Mouse (Mus musculus) midbrain, postnatal 0 days (tissue): ENCODE measurements around the gene Mfsd4b2. TPM values are rescaled to one million over a fixed set of nuclear protein-coding genes. Genes with fewer than 3 reads are reported as not detected.
"Not testable (repeated sequence)": the region's sequence is repeated elsewhere in the genome, so short reads cannot be mapped to it uniquely, and the experiment has no call there.

Source experiments
- ATAC-seq: fragments of 200-750 bp; cut with Nextera tagmentation; 2 replicates; pipeline ENCODE4 v1.8.0; 2017; ENCODE audit warnings: moderate number of reproducible peaks, mild to moderate bottlenecking, moderate TSS enrichment, moderate library complexity; ENCODE audit not compliant: low FRiP score
- DNase-seq: peaks from one replicate; pipeline ENCODE4 v3.0.0-alpha.2; 2015; ENCODE audit warnings: low spot score
- H3K27ac ChIP-seq: fragments of 300-500 bp; sonication (generic); 2 replicates; pipeline ENCODE4 v1.5.1; 2014; ENCODE audit warnings: low read depth, mild to moderate bottlenecking, low read length, mixed read lengths
- H3K27me3 ChIP-seq: fragments of 300-500 bp; sonication (generic); 2 replicates; pipeline ENCODE4 v1.6.1; 2014; ENCODE audit warnings: low read length, control low read depth, mixed read lengths; ENCODE audit not compliant: insufficient read depth
- H3K36me3 ChIP-seq: fragments of 300-500 bp; sonication (generic); 2 replicates; pipeline ENCODE4 v1.6.1; 2014; ENCODE audit warnings: low read length, control low read depth, mixed read lengths; ENCODE audit not compliant: insufficient read depth
- H3K4me1 ChIP-seq: fragments of 300-500 bp; sonication (generic); 2 replicates; pipeline ENCODE4 v1.6.1; 2014; ENCODE audit warnings: mild to moderate bottlenecking, control low read depth, antibody characterized with exemption, low read length, mixed read lengths; ENCODE audit not compliant: insufficient read depth
- H3K4me2 ChIP-seq: fragments of 300-500 bp; sonication (generic); 2 replicates; pipeline ENCODE4 v1.6.1; 2014; ENCODE audit warnings: low read depth, mild to moderate bottlenecking, low read length, mixed read lengths; ENCODE audit not compliant: poor library complexity, severe bottlenecking
- H3K4me3 ChIP-seq: fragments of 300-500 bp; sonication (generic); 2 replicates; pipeline ENCODE4 v1.5.1; 2014; ENCODE audit warnings: low read depth, mild to moderate bottlenecking, low read length, moderate library complexity
- H3K9ac ChIP-seq: fragments of 300-500 bp; sonication (generic); replicated peaks from 2 replicates; pipeline ENCODE4 v1.6.1; 2014; ENCODE audit warnings: mild to moderate bottlenecking, low read length, moderate library complexity, mixed read lengths; ENCODE audit not compliant: poor library complexity, severe bottlenecking
- H3K9me3 ChIP-seq: fragments of 300-500 bp; sonication (generic); 2 replicates; pipeline ENCODE4 v1.6.1; 2016; ENCODE audit warnings: low read length, control low read depth
- CTCF ChIP-seq: IDR thresholded peaks from 2 replicates; pipeline ENCODE4 v1.5.1; 2016; ENCODE audit warnings: antibody characterized with exemption, mild to moderate bottlenecking
- WGBS: fragments of 180-500 bp; shearing (Covaris S2); extraction: QIAGEN DNeasy Blood & Tissue Kit; methylation state at CpG from one replicate; pipeline ENCODE4 v1.1.7; 2014; 5-methylcytosine and 5-hydroxymethylcytosine counted together
- polyA plus RNA-seq: library from polyadenylated mRNA; unstranded; fragments of >200 nt; fragmentation: Nextera tagmentation; extraction: Ambion mirVana; gene quantifications from 2 replicates; pipeline ENCODE4 v1.2.1, GENCODE M21; 2015
- total RNA-seq: library from RNA; depleted of rRNA; stranded (reverse); fragments of >200 nt; gene quantifications from 2 replicates; pipeline ENCODE4 v1.2.3, GENCODE M21; 2014

The Mfsd4b2 gene
- total and polyA plus RNA-seq, 2 experiments from 2014 or later = not detected

DNA sequence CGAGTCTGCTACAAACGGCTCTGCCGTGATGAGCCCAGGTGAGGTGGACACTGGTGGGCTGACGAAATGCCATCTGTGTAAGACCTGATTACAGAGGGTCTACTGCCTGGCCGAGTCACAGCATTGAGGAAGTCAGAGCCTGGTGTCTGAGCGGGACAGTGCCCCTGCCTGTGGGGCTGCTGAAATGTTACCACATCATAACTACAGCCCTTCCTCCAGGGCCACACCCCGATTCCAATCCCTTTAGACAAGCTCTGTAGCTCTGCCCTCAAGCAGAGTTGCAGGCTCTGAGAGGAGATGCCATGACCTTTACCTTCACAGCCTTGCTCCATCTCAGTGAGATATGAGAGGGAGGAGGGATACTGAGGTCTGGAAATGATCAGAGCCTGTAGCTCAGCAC, 9.8 kb upstream of the Mfsd4b2 start:
- H3K9ac ChIP-seq = no peak overlapping the region
- no peaks in the 10 kb centered on the region for H3K4me1 ChIP-seq
- DNase-seq (no peak), ATAC-seq (no peak)
- WGBS = 85% methylated on average over 7 of the region's 7 CpGs
- H3K27me3 ChIP-seq = no peaks in the 10 kb centered on the region
- H3K4me2 ChIP-seq = no peak overlapping the region
- no peaks in the 10 kb centered on the region for H3K9me3 ChIP-seq
- H3K36me3 ChIP-seq = no peaks in the 10 kb centered on the region
- no peak overlapping the region for H3K4me3 ChIP-seq
- no peak overlapping the region for H3K27ac ChIP-seq
- no peak for TF ChIP-seq CTCF

DNA sequence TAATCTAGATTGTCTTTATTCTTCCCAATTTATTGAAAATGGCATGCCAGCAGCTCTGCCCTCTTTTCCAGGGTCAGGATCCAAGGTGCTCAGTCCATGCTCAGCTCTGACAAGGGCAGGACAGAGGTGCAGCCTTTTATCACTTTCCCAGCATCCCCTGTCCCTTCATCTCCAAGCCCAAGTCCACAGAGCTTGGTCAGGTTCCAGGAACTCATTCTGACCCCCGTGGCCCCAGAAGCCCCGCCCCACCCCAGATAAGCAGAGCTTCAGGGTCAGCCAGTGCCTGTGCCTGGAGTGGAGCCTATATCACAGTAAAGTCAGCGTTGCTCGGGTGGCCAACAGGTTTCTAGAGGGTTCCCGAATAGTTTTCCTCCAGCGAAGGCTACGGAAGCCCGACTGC, 2.2 kb downstream of the Mfsd4b2 start:
- not testable (repeated sequence) for H3K4me1 ChIP-seq, H3K9me3 ChIP-seq, H3K27me3 ChIP-seq, H3K4me2 ChIP-seq, H3K4me3 ChIP-seq, DNase-seq, H3K27ac ChIP-seq, H3K36me3 ChIP-seq, ATAC-seq, H3K9ac ChIP-seq
- 77% methylated on average over 8 of the region's 8 CpGs for WGBS

DNA sequence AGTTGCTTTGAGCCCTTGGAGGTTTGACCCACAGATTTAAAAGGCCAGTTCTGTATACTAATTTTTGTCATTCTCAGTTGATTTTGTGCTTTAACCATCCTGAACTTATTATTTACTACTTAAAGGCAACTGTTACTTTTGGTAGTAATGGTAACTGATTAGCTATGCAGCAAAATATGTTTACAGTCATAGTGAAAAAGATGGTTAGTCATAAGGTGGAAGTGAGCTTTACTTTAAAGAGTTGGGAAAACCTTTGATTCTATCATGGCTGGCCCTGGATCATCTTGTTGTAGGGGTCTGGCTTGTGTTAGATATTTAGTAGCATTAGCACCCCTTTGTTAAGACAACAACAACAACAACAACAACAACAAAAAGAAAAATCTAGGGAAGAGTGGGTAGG, 14.1 kb downstream of the Mfsd4b2 start:
- H3K27me3 ChIP-seq = no peaks in the 10 kb centered on the region
- ATAC-seq = no peak
- no peaks in the 10 kb centered on the region for H3K4me1 ChIP-seq
- DNase-seq = no peak
- no peaks in the 10 kb centered on the region for H3K36me3 ChIP-seq
- H3K4me2 ChIP-seq = no peak overlapping the region
- H3K9ac ChIP-seq = no peak overlapping the region
- H3K4me3 ChIP-seq = no peak overlapping the region
- no peak overlapping the region for H3K27ac ChIP-seq
- TF ChIP-seq CTCF = no peak
- H3K9me3 ChIP-seq = no peaks in the 10 kb centered on the region

DNA sequence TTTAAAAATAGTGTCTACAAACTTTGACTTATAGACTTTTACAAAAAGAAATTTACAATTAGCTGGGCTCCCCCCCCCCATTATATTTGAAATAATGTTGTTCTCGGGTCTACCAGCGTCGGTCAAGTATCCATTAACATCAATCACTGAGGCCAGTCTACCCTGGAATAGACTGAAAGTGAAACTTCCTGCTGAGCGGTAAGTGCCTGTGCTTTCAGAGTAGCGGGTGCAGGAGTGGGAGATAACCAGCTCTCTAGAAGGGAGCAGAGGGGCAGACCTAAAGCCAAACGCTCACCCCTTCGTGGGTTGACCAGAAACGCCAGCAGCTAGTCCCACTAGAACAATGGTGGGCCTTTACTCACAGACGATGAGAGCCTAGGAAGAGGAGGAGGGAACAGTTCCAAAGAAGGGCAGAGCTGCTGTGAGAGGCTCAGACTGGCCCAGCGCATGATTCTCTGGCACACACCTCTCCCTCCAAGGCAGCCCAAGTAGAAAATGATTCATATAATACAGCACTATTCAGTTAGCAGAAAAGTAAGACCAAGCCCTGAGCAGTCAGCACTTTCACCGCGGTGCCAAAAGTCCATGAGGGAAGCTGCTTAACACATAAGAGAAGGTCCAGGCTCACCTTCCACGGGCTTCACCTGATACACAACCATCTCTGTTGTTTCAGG, 17.8 kb downstream of the Mfsd4b2 start:
- Histone ChIP-seq H3K27ac (no peak overlapping the region), H3K9ac (no peak overlapping the region), H3K4me3 (no peak overlapping the region), H3K4me2 (no peak overlapping the region), H3K4me1 (no peaks in the 10 kb centered on the region), H3K27me3 (no peaks in the 10 kb centered on the region), H3K36me3 (no peaks in the 10 kb centered on the region), H3K9me3 (no peaks in the 10 kb centered on the region)
- WGBS = 84% methylated on average over 13 of the region's 13 CpGs
- no peak for DNase-seq
- no peak for TF ChIP-seq CTCF
- no peak for ATAC-seq

DNA sequence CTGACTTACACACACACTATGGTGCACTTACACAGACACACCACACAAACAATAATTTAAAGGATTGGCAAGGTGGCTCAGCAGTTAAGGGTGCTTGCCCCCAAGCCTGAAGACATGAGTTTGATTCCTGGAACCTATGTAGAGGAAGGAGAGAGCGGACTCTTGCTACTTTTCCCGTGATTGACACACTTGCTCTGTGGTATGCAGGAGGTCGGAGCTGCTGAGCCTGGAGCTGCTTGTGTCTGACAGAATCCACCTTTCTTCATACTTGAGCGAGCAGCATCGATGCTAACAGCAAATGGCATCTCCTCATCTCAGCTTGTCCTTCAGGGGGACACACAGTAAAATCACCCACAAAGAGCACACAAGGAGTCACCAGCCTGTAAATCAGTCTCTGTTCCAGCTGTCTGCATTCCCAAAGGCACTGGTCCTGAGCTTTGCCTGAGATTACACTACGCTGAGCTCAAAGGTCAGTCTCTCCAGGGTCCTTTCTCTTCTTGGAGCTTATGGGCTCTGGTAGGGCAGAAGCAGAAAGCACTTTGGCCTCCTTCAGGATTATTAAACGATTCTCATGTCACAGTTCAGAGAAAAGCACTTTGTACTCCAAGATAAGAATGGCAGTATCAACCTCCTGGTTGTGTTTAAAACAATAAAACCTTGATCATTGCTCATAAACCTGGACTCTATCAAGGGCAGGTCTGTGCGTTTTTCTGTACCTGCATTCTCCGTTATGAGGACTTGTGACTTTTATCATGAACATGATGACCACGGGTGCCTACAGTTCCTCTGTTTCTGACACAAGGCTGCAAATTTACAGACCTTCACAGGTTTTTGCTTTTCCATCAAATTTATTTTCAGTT, 19.7 kb downstream of the Mfsd4b2 start:
- H3K27ac ChIP-seq = no peak overlapping the region
- no peak overlapping the region for H3K9ac ChIP-seq
- DNase-seq (no peak), ATAC-seq (no peak)
- H3K4me2 ChIP-seq = no peak overlapping the region
- TF ChIP-seq CTCF = no peak
- no peaks in the 10 kb centered on the region for H3K9me3 ChIP-seq
- no peak overlapping the region for H3K4me3 ChIP-seq
- no peaks in the 10 kb centered on the region for H3K27me3 ChIP-seq
- H3K4me1 ChIP-seq = no peaks in the 10 kb centered on the region
- 81% methylated on average over 10 of the region's 10 CpGs for WGBS
- H3K36me3 ChIP-seq = no peaks in the 10 kb centered on the region

DNA sequence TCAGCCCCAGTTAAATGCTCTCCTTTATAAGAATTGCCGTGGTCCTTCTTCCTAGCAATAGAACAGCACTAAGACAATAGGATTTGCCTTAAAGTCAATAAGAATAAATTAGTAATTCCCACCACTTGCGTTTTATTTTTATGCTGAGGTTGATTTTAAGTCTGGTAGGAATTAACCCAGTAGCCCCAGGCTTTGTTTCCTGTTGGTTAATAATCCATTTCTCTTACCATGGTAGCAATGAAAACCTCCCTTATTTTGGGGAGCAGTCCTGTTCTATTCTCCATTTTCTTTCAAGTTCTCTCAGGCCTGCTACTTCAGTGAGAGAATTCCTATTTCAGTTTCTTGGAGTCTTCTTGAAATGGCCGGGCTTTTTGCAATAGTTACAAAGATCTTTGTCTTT, 22.5 kb downstream of the Mfsd4b2 start:
- WGBS = 75% methylated on average over 3 of the region's 3 CpGs
- H3K4me3 ChIP-seq = no peak overlapping the region
- no peak overlapping the region for H3K27ac ChIP-seq
- H3K9me3 ChIP-seq = no peaks in the 10 kb centered on the region
- no peak overlapping the region for H3K9ac ChIP-seq
- H3K27me3 ChIP-seq = no peaks in the 10 kb centered on the region
- ATAC-seq (no peak), DNase-seq (no peak)
- H3K4me2 ChIP-seq = no peak overlapping the region
- TF ChIP-seq CTCF = no peak
- no peaks in the 10 kb centered on the region for H3K36me3 ChIP-seq
- H3K4me1 ChIP-seq = no peaks in the 10 kb centered on the region
